Mouse (Mus musculus) testis, adult 2 months (tissue): Measurements from ENCODE around the gene Carmil1. TPM values are rescaled to one million over a fixed set of nuclear protein-coding genes. Genes with fewer than 3 reads are reported as not detected.

ENCODE experiments used
- H3K27ac ChIP-seq: fragments of 200-500 bp; 2 replicates; pipeline ENCODE4 v1.5.1; 2012; ENCODE audit warnings: low read depth, low read length; ENCODE audit not compliant: control insufficient read depth, insufficient read depth
- H3K27me3 ChIP-seq: fragments of 200-500 bp; 2 replicates; pipeline ENCODE4 v1.6.1; 2012; ENCODE audit warnings: mild to moderate bottlenecking, low read length, moderate library complexity; ENCODE audit not compliant: control insufficient read depth, insufficient read depth
- H3K36me3 ChIP-seq: fragments of 200-500 bp; 2 replicates; pipeline ENCODE4 v1.6.1; 2012; ENCODE audit warnings: mild to moderate bottlenecking, low read length; ENCODE audit not compliant: control insufficient read depth, insufficient read depth
- H3K4me1 ChIP-seq: fragments of 200-500 bp; 2 replicates; pipeline ENCODE4 v1.6.1; 2012; ENCODE audit warnings: low read length; ENCODE audit not compliant: control insufficient read depth, insufficient read depth
- H3K4me3 ChIP-seq: fragments of 200-500 bp; 2 replicates; pipeline ENCODE4 v1.5.1; 2012; ENCODE audit warnings: low read depth, mild to moderate bottlenecking, low read length, moderate library complexity, mixed read lengths; ENCODE audit not compliant: control insufficient read depth
- CTCF ChIP-seq: fragments of 200-500 bp; IDR thresholded peaks from 2 replicates; pipeline ENCODE4 v1.5.1; 2012; ENCODE audit warnings: low read depth, mild to moderate bottlenecking, inconsistent platforms, low read length, moderate library complexity; ENCODE audit not compliant: control insufficient read depth, insufficient read depth, insufficient replicate concordance
- POLR2A ChIP-seq: fragments of 200-500 bp; IDR thresholded peaks from 2 replicates; pipeline ENCODE4 v1.6.1; 2012; ENCODE audit warnings: low read depth, mild to moderate bottlenecking, inconsistent platforms, low read length, moderate library complexity; ENCODE audit not compliant: control insufficient read depth
- polyA plus RNA-seq: library from polyadenylated mRNA; depleted of rRNA; stranded (reverse); fragments of >200 nt; gene quantifications from 2 replicates; pipeline ENCODE4 v1.2.3, GENCODE M21; 2012

Carmil1 gene
- polyA plus RNA-seq, 1 experiment, result 32.8 TPM

DNA sequence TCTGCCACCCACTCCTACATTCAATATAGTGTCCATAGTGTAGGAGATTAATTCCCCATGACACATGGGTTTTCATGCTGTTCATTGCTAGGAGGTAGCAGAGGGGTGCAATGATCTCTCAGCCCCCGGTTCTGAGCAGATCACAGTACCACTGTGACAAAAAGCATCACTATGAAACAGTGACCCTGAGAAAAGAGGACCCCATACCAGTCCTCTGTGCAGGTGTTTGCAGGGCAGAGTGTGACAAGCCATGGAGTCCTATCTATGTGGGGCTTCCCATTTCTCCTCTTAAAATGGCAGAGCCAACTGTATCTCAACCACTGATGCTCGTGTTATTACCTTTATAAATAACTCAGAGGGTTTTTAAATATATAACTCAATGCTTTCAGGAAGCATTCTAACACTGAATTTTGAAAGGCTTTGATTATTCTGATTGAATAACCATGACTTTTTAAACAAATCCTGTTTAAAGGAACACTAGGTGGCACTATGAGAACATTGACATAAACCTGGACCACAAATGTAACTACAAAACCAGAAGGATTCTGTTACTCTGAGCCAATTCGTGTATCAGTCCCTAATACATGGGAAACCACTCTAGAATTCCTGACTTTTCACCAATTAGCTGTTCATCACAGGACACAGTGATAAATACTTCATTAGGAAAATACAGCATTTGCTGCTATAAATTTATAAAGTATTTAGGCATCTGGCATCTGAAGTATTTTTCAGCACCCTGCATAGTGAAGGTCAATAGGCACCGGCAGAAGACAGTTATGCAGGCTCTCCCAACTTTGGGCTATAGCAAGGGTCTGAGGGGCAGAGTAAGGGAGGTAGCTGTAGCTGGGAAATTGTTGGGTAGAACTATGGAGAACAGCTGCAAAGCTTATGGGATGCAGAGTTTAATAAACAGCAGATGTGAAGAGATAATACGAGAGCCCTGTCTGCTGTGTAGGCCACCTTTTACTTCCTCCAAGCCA is 253.1 kb downstream of the Carmil1 start:
- H3K4me1 ChIP-seq, result no peaks in the 10 kb centered on the region
- no peaks in the 10 kb centered on the region for H3K36me3 ChIP-seq
- H3K4me3 ChIP-seq, result no peak overlapping the region
- H3K27me3 ChIP-seq, result no peaks in the 10 kb centered on the region
- H3K27ac ChIP-seq, result no peak overlapping the region
- no peak for TF ChIP-seq CTCF
- no peak for TF ChIP-seq POLR2A

DNA sequence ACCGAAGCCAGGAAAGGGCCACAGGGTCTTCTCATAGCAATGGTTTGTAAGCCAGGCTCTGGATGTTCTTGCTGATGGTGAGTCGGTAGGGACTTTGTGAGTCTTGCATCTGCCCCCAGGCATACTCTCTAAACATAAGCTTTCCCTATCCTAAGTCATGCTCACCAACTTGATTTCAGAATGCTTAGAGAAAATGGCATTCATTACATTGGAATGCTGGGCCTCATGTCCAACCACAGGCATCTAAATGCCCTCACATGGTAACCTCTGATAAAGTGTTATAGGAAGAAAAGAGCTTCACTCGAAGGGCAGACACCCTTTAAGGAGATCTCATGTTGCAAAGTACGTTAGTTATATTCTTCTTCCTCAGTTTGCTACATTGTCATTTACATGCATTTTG is 262.1 kb downstream of the Carmil1 start:
- Histone ChIP-seq H3K36me3 (no peaks in the 10 kb centered on the region), H3K4me3 (no peak overlapping the region), H3K27ac (no peak overlapping the region), H3K4me1 (no peaks in the 10 kb centered on the region), H3K27me3 (no peaks in the 10 kb centered on the region)
- TF ChIP-seq CTCF (no peak), POLR2A (no peak)

DNA sequence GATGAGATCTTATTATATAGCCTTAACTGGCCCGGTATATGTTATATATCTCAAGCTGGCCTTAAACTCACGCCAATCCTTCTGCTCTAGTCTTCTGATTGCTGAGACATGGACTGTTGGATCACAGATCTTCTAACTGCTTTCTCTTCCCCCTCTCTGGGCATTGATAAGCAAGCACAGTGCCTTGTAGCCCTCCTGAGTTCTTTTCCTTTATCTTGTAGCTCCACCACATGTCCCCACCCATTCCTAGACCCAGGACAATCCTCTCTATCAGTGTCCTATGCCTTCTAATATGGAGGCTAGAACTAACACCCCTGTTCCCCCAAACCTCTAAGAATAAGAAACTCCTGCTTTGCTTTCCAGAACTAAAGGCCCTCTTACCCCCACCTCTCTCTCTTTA is 275.1 kb downstream of the Carmil1 start:
- Histone ChIP-seq H3K27ac (no peak overlapping the region), H3K4me1 (no peaks in the 10 kb centered on the region), H3K36me3 (no peaks in the 10 kb centered on the region), H3K27me3 (no peaks in the 10 kb centered on the region), H3K4me3 (no peak overlapping the region)
- TF ChIP-seq POLR2A (no peak), CTCF (no peak)

DNA sequence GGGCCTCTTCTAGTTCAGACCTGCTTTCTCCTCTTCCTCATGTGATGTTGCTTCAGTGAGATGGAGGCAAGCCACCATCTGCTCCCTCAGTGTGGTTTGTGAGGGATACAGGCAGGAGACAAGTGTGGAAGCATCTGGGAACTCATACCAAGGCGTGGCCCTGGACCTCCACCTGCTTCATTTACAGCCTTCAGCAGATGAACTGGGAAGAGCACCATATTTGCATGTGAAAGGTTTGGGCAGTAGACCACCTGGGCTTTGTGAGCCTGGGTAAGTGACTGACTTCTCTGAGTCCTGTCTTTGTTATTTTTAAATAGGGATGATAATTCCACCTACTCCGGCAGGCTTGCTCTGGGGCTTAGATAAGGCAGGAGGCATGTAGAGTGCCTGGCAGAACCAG is 278.8 kb downstream of the Carmil1 start:
- no peak overlapping the region for H3K27ac ChIP-seq
- H3K4me1 ChIP-seq, result no peaks in the 10 kb centered on the region
- no peak overlapping the region for H3K4me3 ChIP-seq
- H3K36me3 ChIP-seq, result no peaks in the 10 kb centered on the region
- H3K27me3 ChIP-seq, result no peaks in the 10 kb centered on the region
- TF ChIP-seq CTCF (no peak), POLR2A (no peak)

DNA sequence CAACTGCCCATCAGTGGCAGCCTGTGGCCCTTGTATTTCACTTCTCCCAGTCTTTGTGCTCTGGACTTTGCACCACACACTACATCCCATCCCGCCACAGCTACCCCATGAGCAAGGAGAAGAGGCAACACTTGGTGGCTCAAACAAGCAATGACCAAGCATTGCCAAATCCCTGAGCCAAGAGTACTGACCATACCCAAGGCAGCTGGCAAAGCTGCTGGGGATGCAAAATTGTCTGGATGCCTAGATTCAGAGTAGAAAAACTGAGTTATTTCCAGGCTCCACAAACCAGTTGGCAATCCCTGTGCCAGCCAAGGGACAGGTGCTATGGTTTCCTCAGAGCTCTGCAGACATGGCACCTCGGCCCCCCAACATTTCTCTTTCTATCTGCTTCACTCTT is 279.5 kb downstream of the Carmil1 start:
- no peaks in the 10 kb centered on the region for H3K4me1 ChIP-seq
- no peak overlapping the region for H3K4me3 ChIP-seq
- TF ChIP-seq CTCF (no peak), POLR2A (no peak)
- no peaks in the 10 kb centered on the region for H3K27me3 ChIP-seq
- no peak overlapping the region for H3K27ac ChIP-seq
- H3K36me3 ChIP-seq, result no peaks in the 10 kb centered on the region

DNA sequence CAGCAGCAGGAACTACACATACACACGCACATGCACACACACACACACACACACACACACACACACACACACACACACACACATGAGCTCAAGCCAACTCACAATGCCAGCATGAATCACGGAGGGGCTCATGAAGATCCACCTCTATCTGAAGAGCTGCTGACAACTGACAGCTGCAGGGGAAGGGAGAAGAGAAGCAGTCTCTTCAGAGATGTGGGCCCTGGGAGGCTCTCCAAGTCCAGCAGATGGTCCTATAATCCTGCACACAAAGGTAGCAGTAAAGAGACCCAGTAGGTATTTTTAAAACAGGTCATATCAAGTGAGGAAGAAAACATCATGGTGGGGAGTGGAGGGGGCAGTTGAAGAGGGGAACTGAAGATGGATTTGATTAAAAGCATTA is 281.8 kb downstream of the Carmil1 start:
- H3K36me3 ChIP-seq, result no peaks in the 10 kb centered on the region
- H3K27me3 ChIP-seq, result no peaks in the 10 kb centered on the region
- no peak overlapping the region for H3K27ac ChIP-seq
- no peaks in the 10 kb centered on the region; the same call in 1 of the 2 replicates for H3K4me1 ChIP-seq
- H3K4me3 ChIP-seq, result no peak overlapping the region
- TF ChIP-seq POLR2A (no peak), CTCF (no peak)

DNA sequence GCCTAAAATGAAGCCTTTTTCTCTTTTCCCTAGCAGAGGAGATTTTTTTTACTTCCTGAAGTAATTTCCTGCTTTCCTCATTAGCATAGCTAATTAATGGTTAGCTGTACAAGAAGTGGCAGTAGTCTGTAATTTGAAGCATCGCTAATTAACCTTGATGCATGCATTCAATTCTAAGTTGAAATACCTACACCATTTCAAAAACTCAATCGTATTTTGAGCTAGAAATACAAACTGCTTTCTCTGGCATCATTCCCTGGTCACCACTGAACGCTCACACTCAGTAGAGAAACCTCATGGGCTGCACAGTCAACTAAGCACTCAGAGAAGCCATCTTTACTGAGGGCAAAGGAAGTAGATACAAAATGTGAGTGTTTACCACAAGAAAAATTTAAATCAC is 285.8 kb downstream of the Carmil1 start:
- Histone ChIP-seq H3K4me1 (no peaks in the 10 kb centered on the region; the same call in 1 of the 2 replicates), H3K36me3 (no peaks in the 10 kb centered on the region), H3K4me3 (no peak overlapping the region), H3K27ac (no peak overlapping the region), H3K27me3 (no peaks in the 10 kb centered on the region)
- TF ChIP-seq POLR2A, result no peak
- no peak for TF ChIP-seq CTCF

DNA sequence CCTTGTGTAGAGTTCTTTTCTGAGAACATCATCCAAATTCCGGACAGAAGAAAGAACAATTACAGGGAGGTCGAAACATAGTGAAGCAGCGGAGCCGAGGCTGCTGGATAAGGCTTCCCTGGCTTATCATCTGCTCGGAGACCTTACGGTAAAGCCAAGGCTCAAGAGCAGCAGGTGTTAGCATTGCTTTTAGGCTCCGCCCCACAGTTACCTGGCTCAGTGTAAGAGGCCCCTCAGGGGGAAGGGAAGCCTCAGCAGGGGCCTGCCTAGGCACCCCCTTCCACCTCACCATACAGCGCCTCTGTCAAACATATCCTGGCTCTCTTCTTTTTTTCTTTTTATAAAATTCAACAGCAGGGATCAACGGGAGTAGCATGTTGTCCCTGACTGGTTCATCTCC is 286.6 kb downstream of the Carmil1 start:
- Histone ChIP-seq H3K27ac (no peak overlapping the region), H3K27me3 (no peaks in the 10 kb centered on the region), H3K4me3 (no peak overlapping the region), H3K36me3 (no peaks in the 10 kb centered on the region), H3K4me1 (no peaks in the 10 kb centered on the region; the same call in 1 of the 2 replicates)
- TF ChIP-seq POLR2A, result no peak
- no peak for TF ChIP-seq CTCF
